Mouse (Mus musculus): ENCODE data around the gene Ubqln4. TPM values are rescaled to one million over a fixed set of nuclear protein-coding genes. Genes with fewer than 3 reads are reported as not detected.

Ubqln4 gene
- polyA plus RNA-seq (2017; shearing (Covaris generic)): 31.1 TPM

GRCm38 (mm10) chr3:88553525-88553879, at the start of gene Ubqln4:
TSS of gene Ubqln4 (plus strand) at chr3:88553758.

GRCm38 (mm10) chr3:88509692-88510420, 43.7 kb upstream of the Ubqln4 start, which contains the start of gene Lmna:
TSS of gene Lmna (minus strand) at chr3:88509956.

GRCm38 (mm10) chr3:88532299-88532674, 21.3 kb upstream of the Ubqln4 start, which contains the start of gene Mex3a:
TSS of gene Mex3a (plus strand) at chr3:88532395.

GRCm38 (mm10) chr3:88548180-88548917, 5.2 kb upstream of the Ubqln4 start, which contains the start of gene Rab25:
TSS of gene Rab25 (minus strand) at chr3:88548300.

GRCm38 (mm10) chr3:88552676-88553524, 658 bp upstream of the Ubqln4 start, which contains the start of gene Lamtor2:
TSS of gene Lamtor2 (minus strand) at chr3:88553074.

GRCm38 (mm10) chr3:88575540-88575939, 22.0 kb downstream of the Ubqln4 start, which contains the start of gene Ssr2:
TSS of gene Ssr2 (plus strand) at chr3:88575876.

GRCm38 (mm10) chr3:88605666-88606065, 52.1 kb downstream of the Ubqln4 start, which contains the start of gene Arhgef2:
TSS of gene Arhgef2 (plus strand) at chr3:88605966.

Other genes starting within 250 kb of the Ubqln4 start
- 174 TPM for gene Glmp, start 228.7 kb upstream of the Ubqln4 start, polyA plus RNA-seq (2017; shearing (Covaris generic))
- gene Tmem79, start 217.6 kb upstream of the Ubqln4 start, polyA plus RNA-seq (2017; shearing (Covaris generic)): 0.31 TPM
- 51.1 TPM for gene Smg5, start 217.5 kb upstream of the Ubqln4 start, polyA plus RNA-seq (2017; shearing (Covaris generic))
- not detected for gene Paqr6, start 189.2 kb upstream of the Ubqln4 start, polyA plus RNA-seq (2017; shearing (Covaris generic))
- not detected for gene Bglap3, start 181.0 kb upstream of the Ubqln4 start, polyA plus RNA-seq (2017; shearing (Covaris generic))
- not detected for gene Bglap2, start 175.1 kb upstream of the Ubqln4 start, polyA plus RNA-seq (2017; shearing (Covaris generic))
- gene Bglap, start 169.3 kb upstream of the Ubqln4 start, polyA plus RNA-seq (2017; shearing (Covaris generic)): not detected
- 33.5 TPM for gene Pmf1, start 143.4 kb upstream of the Ubqln4 start, polyA plus RNA-seq (2017; shearing (Covaris generic))
- gene Slc25a44, start 128.6 kb upstream of the Ubqln4 start, polyA plus RNA-seq (2017; shearing (Covaris generic)): 12.7 TPM
- 109 TPM for gene Sema4a, start 92.6 kb upstream of the Ubqln4 start, polyA plus RNA-seq (2017; shearing (Covaris generic))
- gene Lmna, start 43.8 kb upstream of the Ubqln4 start, polyA plus RNA-seq (2017; shearing (Covaris generic)): 125 TPM
- gene Mex3a, start 21.4 kb upstream of the Ubqln4 start, polyA plus RNA-seq (2017; shearing (Covaris generic)): not detected
- gene Rab25, start 5.5 kb upstream of the Ubqln4 start, polyA plus RNA-seq (2017; shearing (Covaris generic)): not detected
- 114 TPM for gene Lamtor2, start 684 bp upstream of the Ubqln4 start, polyA plus RNA-seq (2017; shearing (Covaris generic))
- 56.5 TPM for gene Ssr2, start 22.1 kb downstream of the Ubqln4 start, polyA plus RNA-seq (2017; shearing (Covaris generic))
- gene Arhgef2, start 52.2 kb downstream of the Ubqln4 start, polyA plus RNA-seq (2017; shearing (Covaris generic)): 74.7 TPM
- not detected for gene Rxfp4, start 99.4 kb downstream of the Ubqln4 start, polyA plus RNA-seq (2017; shearing (Covaris generic))
- 149 TPM for gene Khdc4, start 132.0 kb downstream of the Ubqln4 start, polyA plus RNA-seq (2017; shearing (Covaris generic))
- gene Rit1, start 163.1 kb downstream of the Ubqln4 start, polyA plus RNA-seq (2017; shearing (Covaris generic)): 23.7 TPM
- 35.6 TPM for gene Syt11, start 221.4 kb downstream of the Ubqln4 start, polyA plus RNA-seq (2017; shearing (Covaris generic))

All from effector memory CD4-positive, alpha-beta T cell, adult 5 months (primary cell).